Mouse (Mus musculus): ENCODE results near the gene Ubr2. TPM values are rescaled to one million over a fixed set of nuclear protein-coding genes. Genes with fewer than 3 reads are reported as not detected.

Ubr2 gene
- polyA plus RNA-seq, 1 experiment from 2014 or later: 19.2 TPM

Other genes with a start within 250 kb of the Ubr2 start
- 1.3 and 8.2 TPM in 2 replicates for gene Ptcra, start 246.8 kb downstream of the Ubr2 start, polyA plus RNA-seq (2015; fragmentation: Nextera tagmentation; extraction: Ambion mirVana)
- 62.2 and 63.9 TPM in 2 replicates for gene 2310039H08Rik, start 237.9 kb downstream of the Ubr2 start, polyA plus RNA-seq (2015; fragmentation: Nextera tagmentation; extraction: Ambion mirVana)
- gene Rpl7l1, start 227.9 kb downstream of the Ubr2 start, polyA plus RNA-seq (2015; fragmentation: Nextera tagmentation; extraction: Ambion mirVana): 171 and 175 TPM in 2 replicates
- 3.5 and 4.0 TPM in 2 replicates for gene Bicral, start 152.1 kb downstream of the Ubr2 start, polyA plus RNA-seq (2015; fragmentation: Nextera tagmentation; extraction: Ambion mirVana)
- gene Tbcc, start 119.9 kb downstream of the Ubr2 start, polyA plus RNA-seq (2015; fragmentation: Nextera tagmentation; extraction: Ambion mirVana): 53.1 and 58.1 TPM in 2 replicates
- gene Prph2, start 100.1 kb downstream of the Ubr2 start, polyA plus RNA-seq (2015; fragmentation: Nextera tagmentation; extraction: Ambion mirVana): not detected in 2 replicates